Mouse (Mus musculus): ENCODE results near the gene Trip12. TPM values are rescaled to one million over a fixed set of nuclear protein-coding genes. Genes with fewer than 3 reads are reported as not detected.

Gene Trip12
- polyA plus RNA-seq (2012) = 25.5 and 26.5 TPM in 2 replicates

GRCm38 (mm10) chr1:84840018-84840664 is at the start of gene Trip12:
Trip12 (minus strand) TSS chr1:84840516.

GRCm38 (mm10) chr1:84839309-84840017 is 853 bp downstream of the Trip12 start, which contains the start of gene Fbxo36:
Fbxo36 (plus strand) TSS chr1:84839841.

GRCm38 (mm10) chr1:84695517-84696411 is 144.6 kb downstream of the Trip12 start, which contains the start of gene Dner:
Dner (minus strand) TSS chr1:84696221.

Other genes starting within 250 kb of the Trip12 start
- gene Dner, start 144.3 kb downstream of the Trip12 start, polyA plus RNA-seq (2012) = 0.02 TPM in 1 of 2 replicates, not detected in the other
- gene Fbxo36, start 675 bp downstream of the Trip12 start, polyA plus RNA-seq (2012) = 0.56 and 1.1 TPM in 2 replicates
- gene Slc16a14, start 94.6 kb upstream of the Trip12 start, polyA plus RNA-seq (2012) = not detected in 2 replicates